Mouse (Mus musculus) urinary bladder, postnatal 14 days (tissue): ENCODE results near the gene Comt.

Experiments
- DNase-seq: peaks from one replicate; pipeline ENCODE4 v3.0.0; 2021; ENCODE audit warnings: low spot score

Gene Comt

DNA sequence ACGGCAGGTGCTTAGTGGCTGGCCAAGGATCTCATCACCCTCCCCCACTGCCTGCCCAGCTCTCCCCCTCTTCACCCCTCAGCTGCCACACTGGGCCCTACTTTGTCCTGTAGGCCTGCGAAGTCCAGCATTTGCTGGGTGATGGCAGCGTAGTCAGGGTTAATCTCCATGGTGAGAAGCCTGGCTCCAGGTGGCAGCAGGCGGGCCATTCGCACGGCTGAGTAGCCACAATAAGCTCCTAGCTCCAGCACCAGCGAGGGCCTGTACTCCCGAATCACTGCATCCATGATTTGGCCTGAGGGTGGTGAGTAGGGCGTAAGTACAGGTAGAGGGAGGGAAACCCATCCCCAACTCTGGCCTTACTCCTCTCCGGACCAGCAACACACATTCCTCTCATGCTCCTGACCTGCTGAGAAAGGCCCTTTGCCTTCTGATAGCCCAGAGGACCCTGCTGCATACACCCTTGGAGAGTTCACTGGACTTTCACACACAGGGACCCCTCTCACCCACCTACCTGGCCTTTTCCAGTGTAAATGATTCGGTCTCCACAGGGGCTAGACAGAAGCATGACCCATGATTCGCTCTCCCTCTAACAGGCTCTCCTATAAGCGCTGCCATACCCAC is 15.5 kb downstream of the Comt start:
- no peak for DNase-seq

DNA sequence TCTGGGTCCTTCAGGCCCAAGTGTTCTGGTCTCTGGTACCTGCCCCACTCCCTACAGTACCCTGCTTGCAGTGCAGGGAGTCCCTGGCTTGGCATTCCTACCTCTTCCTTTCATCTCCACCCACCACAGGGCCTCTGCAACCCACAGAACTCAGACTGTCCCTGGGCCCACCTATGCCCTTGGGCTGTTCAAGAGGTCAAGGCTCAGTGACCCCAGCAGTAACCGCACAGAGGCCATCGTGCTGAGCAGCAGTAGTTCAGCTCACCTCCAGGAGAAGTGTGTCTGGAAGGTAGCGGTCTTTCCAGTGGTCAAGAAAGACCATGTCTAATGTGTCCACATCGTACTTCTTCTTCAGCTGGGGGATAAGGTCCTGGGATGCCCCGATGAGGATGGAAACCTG is 16.2 kb downstream of the Comt start:
- DNase-seq: no peak

DNA sequence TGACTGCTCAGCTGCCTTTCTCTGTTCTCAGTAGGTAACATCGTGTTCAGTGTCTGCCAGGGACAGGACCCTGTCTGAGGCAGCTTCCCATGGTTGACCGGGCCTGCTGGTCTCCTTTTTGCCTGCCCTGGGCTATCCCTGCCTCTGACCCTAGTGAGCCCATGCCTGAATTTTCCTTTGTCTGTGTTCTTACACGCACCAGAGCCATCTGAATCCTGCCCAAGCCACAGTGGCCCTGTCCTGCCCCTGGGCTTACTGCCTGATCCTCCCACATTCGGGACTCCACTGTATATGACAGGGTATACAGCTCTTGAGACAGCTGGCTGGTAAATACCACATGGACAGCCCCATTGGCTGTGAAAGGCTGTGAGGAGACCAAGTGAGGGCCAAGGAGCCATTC is 16.9 kb downstream of the Comt start:
- no peak for DNase-seq

DNA sequence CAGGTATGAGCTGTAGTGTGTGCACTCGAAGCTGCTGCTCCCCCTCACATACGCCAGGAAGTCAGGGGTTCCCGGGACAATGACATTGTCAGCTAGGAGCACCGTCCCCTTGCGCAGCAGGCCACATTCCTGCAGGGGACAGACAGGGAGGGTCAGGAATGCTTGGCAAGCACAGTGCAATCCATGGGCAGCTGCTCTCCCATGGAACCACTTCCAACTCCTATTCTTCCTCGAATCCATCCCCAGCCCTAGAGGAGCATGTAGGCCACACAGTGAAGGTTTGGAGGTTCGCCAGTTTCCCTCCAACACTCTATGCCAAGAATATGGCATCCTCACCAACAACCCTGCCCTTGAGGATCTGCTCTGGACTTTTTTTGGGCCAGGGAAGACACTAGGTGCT is 18.7 kb downstream of the Comt start:
- DNase-seq: no peak

DNA sequence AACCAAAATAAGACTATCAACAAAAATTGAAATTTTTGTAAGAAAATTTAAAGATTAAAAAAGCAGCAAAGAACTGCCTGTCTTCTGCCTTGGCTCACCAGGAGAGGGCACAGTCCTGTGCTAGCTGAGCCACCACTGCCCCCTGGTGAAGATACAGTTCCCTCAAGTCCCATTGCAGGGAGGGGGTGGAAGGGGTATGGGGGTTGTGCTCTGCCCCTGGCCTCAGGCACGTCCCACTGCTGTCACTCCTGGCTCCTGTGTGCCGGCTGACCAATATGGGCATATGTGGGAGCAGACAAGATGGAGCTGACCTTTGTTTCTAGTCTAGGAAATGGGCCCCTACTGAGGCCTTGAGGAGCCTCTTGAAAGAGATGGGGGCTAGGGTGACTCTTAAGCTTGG is 20.4 kb downstream of the Comt start:
- DNase-seq: peak; percentile 71

DNA sequence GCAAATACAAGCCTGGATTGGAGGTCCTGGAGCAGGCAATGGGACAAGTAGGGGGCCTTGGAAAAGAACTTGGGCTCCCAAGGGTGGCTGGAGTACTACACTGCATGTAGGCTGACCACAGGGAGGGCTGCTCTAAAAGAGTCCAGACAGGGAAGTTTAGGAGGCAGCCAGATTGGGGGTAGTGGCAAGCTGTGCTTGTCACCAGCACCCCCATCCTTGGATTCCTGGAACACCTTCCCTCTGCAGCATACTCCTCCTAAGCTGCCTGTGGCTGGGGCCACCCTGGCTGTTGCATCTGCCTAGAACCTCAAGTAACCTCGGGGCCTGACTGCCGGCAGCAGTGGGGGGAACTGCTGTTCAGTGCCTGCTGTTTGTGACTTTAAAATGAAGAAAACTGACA is 20.8 kb downstream of the Comt start:
- DNase-seq: no peak

DNA sequence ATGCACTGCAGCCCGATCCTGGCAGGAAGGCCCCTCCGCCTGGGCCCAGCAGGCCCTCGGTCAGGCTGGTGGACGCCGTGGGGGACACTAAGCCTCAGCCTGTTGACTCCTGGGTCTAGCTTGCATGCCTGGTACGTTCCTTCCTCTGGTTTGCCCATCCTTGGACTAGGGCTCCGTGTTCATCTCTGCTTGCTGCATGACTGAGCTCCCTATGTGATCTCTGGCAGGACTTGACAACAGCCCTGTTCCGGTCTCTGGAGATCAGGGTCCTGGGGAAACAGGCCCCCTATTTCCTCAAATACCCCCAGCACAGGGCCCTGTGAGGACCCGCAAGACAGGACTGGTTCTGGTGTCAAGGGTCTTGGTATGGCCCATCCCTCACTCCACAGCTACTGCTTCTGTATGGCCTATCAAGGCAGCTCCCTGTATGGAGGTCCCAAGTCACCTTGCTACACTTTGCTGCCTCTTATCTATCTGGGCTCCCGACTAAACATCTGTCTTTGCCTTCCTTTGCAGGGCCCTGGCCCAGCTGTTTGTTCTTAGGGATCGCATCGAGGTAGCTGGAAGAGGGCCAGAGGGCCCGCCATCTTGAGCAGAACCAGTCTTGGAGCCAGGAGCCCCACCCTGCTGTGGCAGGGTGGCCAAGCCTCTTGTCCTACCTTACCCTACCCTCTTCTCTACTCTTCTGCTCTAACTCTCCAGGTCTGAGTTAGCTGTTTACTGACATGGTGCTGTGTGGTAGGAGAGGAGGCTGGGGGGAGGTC is 21.4 kb downstream of the Comt start:
- DNase-seq: no peak

DNA sequence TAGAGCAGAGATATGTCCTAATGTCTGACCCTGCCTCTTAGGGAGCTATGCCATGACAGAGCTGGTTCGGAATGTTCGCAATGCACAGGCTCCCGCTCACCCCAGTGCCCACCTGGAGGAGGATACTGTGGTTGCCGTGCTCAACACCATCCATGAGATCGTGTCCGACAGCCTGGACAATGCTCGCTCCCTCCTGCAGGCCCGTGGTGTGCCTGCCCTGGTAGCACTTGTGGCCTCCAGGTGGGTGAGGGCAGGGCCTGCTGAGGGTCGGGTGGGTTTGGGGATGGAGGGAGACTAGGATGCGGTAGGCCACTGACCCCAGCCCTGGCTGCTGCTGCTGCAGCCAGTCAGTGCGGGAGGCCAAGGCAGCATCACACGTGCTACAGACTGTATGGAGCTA is 23.4 kb downstream of the Comt start:
- DNase-seq: no peak

DNA sequence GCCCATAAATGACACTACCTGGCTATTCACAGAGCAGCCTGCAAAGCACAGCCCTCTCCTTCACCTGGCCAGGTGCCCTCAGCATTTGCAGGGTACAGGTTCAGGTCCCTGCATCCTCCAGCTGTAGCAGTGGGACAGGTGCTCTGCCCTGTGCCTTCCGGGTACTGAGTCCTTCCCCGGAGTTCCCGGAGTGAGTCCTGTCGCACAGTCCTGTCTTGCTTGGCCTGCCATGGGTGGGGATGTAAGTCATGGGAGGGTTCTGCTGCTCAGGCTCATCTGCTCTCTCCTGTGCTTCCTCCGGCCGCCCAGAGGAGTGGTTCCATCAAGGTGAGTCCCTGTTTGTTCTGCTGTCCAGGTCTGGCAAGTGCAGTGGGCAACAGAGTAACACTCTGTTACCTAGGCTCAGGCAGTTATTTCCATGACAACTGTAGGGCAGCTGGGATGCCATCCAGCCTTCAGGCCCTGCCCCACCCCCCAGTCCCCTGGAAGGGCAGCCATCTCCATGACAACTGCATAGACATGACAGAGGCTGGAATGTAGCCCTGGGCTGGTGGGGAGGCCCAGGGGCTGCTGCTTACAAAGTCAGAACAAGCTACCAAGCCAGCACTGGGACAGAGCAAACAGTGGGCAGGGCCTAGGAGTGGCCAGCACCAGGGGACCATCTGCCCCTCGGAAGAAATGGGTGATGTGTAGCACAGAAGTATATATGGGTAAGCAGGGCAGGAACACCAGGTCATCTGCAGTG is 26.0 kb downstream of the Comt start:
- DNase-seq: no peak

DNA sequence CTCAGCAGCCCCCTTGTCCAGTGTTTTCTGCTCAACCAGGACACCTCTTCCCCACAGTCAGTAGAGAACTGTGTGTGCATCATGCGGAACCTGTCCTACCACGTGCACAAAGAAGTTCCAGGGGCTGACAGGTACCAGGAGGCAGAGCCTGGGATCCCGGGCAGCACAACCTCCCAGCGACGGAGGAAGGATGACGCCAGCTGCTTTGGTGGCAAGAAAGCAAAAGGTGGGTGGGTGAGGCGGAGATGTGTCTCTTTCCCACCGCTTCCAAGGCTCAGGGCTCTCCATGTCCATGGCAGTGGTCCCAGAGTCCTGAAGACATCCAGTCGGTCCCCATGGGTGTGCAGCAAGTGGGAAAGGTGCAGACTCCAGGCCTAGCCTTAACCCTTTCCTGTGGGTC is 26.6 kb downstream of the Comt start:
- no peak for DNase-seq

DNA sequence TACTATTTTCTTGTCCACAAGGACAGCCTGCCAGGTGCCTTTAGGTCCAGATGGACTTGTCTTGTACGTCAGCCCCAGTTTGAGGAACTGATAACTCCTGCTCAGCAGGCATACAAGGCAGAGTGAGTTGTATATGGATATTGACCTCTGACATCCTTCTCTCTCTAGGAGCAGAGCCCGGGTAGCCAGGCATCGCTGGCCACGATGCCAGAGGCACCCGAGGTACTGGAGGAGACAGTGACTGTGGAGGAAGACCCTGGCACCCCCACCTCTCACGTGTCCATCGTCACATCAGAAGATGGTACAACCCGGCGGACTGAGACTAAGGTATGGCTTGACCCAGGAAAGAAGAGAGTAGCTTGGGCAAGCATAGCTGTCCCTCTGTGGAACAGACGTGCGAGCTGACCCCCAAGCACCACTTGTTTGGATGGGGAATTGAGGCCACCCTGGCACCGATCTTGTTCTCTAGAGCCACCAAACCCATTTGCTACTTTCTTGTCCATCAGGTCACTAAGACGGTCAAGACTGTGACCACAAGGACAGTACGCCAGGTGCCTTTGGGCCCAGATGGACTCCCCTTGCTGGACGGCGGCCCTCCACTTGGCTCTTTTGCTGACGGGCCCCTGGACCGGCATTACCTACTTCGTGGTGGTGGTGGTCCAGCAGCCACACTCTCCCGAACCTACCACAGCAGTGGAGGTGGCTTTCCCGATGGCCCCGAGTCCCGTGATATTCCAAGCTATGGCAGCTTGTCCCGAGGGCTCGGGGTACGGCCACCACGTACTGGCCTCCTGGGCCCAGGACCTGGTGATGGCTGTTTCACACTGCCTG is 29.6 kb downstream of the Comt start:
- DNase-seq: no peak

DNA sequence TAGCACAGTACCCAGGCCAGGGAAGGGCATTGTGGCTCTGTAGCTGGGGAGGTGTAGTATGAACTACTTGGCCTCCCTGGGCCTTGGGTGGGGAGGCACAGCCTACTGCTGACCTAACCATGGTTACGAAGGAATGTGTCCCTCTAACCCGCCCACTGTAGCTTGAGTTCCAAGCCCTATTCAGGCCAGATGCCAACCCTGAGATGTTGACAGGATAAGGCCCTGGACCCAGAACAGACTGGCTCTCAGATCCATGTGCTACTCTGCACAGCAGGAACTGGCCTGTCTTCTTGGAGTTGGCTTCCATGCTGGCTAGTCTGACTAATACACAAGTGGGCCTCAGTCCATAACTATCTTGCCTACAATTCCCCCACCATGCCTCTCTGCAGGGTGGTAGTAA is 30.5 kb downstream of the Comt start:
- DNase-seq: peak; percentile 77

DNA sequence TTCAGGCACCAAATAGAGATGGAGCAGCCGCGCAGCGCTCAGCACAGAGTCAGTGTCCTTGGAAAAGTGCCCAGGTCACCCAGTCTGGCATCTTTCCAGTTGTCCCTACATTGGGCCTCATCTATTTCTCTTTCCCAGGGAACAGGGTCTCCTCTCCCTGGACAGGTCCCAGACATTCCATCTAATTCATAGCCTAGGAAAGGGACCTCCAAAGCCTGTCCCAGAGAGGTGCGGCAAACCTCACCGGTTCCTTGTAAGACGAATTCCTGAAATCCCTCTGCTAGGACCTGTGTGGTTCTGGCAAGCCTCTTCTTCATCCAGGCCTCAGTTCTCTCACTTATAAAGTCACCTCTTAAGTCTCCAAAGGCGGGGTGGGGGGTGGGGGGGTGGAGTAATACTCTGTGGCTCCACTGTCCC is 31.0 kb downstream of the Comt start:
- no peak for DNase-seq

DNA sequence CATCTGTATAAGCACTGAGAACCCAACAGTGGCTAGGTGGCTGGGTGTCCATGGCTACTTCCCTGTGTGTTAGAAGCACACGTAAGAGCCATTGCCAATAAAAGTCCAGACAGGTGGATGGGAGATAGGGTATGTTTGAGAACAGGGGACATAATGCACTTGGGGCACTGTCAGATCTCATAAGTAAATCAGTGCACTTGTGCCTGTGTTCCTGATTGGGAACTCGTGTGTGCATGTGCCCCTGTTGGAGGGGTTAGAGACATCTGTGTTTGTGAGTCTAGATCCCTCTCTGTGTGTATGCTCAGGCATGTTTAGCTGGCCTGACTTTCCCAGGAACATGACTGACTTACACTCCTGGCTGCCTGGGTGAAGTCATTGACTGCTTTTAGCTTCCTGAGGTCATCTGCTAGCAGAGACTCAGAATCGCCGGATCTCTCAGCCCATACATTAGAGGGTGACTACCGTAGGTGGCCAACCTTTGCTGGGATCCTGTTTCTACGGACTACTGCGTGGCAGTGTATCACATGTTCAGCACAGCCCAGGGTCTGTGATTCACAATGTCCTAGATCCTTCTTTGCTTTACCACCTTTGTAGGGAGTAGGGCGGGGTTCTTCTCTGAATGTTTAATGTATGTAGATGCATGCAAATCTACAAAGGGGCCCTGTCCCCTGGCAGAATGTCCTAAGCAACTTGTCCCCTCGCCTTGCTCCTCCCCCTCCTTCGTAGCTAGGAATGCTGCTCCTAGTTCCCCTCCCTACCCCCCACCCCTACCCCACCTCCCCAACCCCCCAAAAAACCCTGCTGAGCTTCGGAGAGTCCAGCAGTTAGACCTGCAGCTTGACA is 31.7 kb downstream of the Comt start:
- DNase-seq: no peak

DNA sequence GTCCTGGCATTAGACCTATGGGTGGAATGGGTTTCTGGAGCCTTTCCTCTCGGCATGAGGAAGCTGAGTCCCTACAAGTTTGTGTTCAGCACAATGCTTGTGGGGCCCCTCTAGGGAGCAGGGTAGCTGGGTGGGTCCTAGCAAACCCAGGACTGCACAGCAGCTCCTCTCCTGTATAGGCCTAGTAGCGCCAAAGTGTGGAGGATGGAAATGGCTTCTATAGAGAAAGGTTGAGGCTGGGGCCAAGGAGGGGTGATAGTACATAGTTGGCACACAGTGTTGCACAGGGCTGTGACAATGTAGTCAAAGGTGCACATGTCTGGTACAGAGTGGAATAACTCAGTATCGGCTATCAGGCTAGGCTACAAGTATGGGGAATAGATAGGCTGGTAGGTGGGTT is 32.6 kb downstream of the Comt start:
- DNase-seq: no peak

DNA sequence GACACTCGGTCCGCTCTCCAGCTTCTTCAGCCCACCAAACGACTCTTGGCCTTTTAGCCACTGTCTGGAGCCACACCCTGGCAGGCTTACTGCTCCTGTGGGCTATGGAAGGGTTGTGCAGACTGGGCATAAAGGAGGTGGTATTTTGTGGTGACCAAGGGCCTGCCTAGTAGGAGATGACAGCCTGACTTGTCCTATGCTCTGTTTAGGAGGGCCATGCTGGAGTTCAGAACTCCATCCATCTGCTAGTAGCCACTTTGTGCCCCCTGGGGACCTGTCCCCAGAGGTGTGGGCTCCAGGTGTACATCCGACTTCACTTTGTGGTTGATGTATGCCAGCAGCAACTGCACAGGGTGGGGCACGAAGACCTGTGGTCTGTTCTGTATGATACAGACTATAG is 33.1 kb downstream of the Comt start:
- DNase-seq: no peak

DNA sequence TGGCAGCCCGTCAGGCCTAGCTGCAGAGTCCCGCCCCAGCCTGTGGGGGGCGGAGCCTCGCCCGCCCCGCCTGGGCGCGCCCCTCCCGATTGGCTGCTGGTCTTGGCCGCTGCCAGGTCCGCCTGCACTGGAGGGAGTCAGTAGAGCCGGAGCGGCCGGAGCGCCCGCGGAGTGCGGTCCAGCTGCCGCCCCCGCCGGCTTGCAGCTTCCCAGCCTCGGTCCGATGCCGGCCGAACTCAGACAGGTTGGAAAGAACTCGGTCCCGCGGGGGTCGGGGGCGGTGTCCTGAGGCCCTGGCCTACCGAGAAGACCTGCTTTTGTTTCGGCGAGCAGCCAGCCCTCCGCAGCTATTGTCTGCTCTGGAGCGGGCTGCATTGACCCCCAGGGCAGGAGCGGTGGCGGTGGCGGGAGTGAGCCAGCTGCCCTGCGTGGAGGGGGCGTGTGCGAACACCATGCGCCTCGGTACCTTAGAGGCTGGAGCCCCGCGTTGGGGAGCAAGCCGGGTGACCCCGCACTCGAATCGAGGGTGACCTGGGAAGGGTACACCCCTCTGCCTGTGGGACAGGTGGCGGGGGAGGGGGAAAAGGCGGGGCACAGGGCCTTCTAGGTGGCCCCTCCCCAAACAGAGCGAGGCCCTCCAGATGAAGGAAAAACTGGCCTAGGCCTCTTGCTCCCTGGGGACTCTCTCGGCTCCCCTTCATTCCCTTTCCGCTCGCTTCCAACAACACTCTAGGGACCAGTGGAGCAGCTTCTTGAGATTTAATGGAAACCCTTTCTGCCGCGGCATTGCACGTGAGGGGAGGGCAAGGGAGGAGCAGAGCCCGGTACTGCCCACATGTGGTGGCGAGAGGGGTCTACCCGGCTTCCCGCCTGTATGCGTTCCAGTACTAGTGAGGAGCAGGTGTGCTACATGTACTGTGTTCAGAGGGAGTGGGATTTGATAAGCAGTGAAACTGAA is 33.9 kb downstream of the Comt start:
- peak; percentile 89 for DNase-seq

DNA sequence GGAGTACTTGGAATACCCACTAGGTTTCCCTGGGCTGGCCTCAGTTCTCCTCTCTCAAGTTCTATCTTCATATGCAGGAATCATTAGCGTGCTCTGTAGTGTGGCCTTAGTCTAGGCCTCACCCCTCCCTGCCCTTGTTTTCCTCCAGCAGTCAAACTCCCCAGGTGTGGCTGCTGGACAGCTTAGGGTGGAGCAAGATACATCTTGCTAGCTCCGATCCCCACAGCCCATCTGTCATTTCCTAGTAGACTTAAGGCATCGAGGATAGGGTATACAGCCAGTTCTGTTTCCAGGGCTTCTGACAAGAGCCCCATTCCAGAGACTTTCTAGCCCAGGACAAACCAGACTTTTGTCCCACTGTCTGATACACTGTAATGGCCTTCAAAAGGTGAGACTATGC is 34.9 kb downstream of the Comt start:
- DNase-seq: no peak

DNA sequence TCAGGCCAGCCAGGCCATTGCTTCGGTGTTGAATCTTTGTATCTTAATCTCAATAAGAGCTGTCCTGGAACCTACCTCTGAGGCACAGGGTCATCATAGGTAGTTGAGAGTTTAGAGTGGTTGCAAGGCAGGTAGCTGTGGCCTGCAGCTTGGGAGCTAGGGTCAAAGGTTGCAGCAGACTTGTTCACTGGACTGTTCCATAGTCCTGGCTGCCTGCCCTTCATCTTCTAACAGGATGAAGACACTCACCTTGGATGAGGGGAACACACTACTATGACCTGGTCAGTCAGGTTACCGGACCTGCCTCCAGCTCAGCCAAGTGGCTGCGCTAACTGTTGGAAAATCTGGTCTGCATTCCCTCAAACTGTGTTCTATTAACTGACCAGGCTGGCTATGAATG is 35.5 kb downstream of the Comt start:
- no peak for DNase-seq

DNA sequence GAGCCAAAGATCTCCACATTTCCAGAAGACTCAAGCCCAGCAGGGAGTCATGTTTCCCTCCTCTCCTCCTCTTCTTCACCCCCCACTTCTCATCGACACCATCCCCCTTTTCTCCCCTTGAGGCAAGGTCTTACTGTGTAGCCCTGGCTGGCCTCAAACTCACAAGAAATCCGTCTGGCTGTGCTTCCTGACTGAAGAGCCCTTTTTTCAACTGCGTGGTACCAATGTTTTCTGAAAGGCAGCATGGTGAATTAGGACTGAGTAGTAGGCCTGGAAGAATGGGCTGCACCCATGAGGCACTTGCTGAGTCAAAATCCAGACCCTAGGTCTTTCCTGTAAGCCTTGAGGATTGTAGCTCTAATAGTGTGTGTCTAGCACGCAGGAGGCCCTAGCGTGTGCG is 36.3 kb downstream of the Comt start:
- DNase-seq: no peak
